Mouse (Mus musculus) Patski (cell line): ENCODE data around the gene Eprs. TPM values are rescaled to one million over a fixed set of nuclear protein-coding genes. Genes with fewer than 3 reads are reported as not detected.

Experiments used
- ATAC-seq: fragments of 100-300 bp; one replicate; pipeline ENCODE4 v1.8.0; 2021
- CTCF ChIA-PET: fragments of 350-600 bp; sonication (Branson Sonifier 250); formaldehyde crosslinking; loops from one replicate; lab custom pipeline; 2022; ENCODE audit warnings: inconsistent platforms; lab: Charles Lee
- POLR2A ChIA-PET: fragments of 350-600 bp; sonication (Branson Sonifier 250); formaldehyde crosslinking; loops from one replicate; lab custom pipeline; 2022; ENCODE audit warnings: antibody characterized with exemption, inconsistent platforms; lab: Charles Lee
- DNase-seq: peaks from one replicate; pipeline ENCODE4 v3.0.0-alpha.2; 2011; ENCODE audit warnings: low read depth, low spot score
- H3K27me3 ChIP-seq: fragments of 371-371 bp; one replicate; pipeline ENCODE4 v1.5.1; 2021
- CTCF ChIP-seq: fragments of 100-300 bp; IDR thresholded peaks from one replicate; pipeline ENCODE4 v1.5.1; 2021
- in situ Hi-C: fragments of 300-500 bp; cut with MboI; formaldehyde crosslinking; loops from 3 replicates; pipeline ENCODE4 v1.11.1; 2018; ENCODE audit warnings: low pct_unique_long_range_greater_than_20kb, mixed read lengths
- polyA plus RNA-seq: library from polyadenylated mRNA; unstranded; gene quantifications from one replicate; pipeline ENCODE4 v1.2.3, GENCODE M21; 2021

The Eprs gene
- polyA plus RNA-seq, 1 experiment from 2014 or later, result 153 TPM

DNA sequence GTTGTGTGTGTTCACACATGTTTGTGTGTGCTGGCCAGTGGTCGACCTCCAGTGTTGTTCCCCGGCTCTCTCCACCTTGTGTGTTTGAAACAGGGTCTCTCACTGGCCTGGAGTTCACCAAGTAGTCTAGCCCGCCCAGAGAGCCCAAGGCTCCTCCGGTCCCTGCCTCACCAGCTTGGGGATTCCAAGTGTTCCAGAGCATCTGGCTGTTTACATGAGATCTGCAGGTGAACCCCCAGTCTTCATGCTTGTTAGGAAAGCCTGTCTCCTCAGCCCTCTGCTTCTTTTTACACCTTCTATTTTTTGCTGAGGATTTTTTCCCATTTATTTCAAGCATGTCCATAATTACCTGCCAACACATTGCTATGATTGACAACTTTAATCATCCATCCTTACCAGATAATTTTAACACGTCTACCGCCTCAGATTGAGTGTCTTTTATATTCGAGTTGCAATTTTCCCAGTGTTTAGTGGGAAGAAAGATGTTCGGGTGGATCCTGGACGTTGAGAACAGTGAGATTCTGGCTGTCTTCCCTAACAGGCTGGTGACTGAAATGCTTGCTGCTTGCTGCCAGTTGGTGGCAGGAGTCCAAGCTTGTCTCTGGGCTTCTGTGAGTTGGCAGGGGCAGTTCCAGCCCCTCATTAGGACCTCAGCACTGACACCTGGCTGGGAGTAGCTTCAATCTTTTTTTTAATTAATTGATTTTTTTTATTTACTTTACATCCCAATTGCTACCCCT, 76.2 kb downstream of the Eprs start:
- ATAC-seq, result no peak
- no peaks in the 10 kb centered on the region for H3K27me3 ChIP-seq
- ChIA-PET POLR2A (interaction anchor here (0.6 kb wide), 1 partner anchor 213 kb away, joined by 3 read pairs; no protein-coding TSS in a partner anchor), CTCF (no interaction called here)
- in situ Hi-C loops, result no loop called here
- no peak for DNase-seq
- TF ChIP-seq CTCF, result peak; percentile 18

GRCm38 (mm10) chr1:185441703-185442472, 79.0 kb downstream of the Eprs start:
- ATAC-seq (no peak), DNase-seq (no peak)
- TF ChIP-seq CTCF, result no peak
- H3K27me3 ChIP-seq, result no peaks in the 10 kb centered on the region
- POLR2A ChIA-PET, result interaction anchor here (0.6 kb wide), 1 partner anchor 8 kb away, joined by 3 read pairs; no protein-coding TSS in a partner anchor
- CTCF ChIA-PET, result no interaction called here
- in situ Hi-C loops, result no loop called here

GRCm38 (mm10) chr1:185448936-185449335, 86.1 kb downstream of the Eprs start:
- no peak for TF ChIP-seq CTCF
- H3K27me3 ChIP-seq, result peaks cover 6% of the 10 kb centered on the region
- POLR2A ChIA-PET, result no interaction called here
- in situ Hi-C loops, result no loop called here
- ATAC-seq (no peak), DNase-seq (no peak)
- CTCF ChIA-PET, result no interaction called here

DNA sequence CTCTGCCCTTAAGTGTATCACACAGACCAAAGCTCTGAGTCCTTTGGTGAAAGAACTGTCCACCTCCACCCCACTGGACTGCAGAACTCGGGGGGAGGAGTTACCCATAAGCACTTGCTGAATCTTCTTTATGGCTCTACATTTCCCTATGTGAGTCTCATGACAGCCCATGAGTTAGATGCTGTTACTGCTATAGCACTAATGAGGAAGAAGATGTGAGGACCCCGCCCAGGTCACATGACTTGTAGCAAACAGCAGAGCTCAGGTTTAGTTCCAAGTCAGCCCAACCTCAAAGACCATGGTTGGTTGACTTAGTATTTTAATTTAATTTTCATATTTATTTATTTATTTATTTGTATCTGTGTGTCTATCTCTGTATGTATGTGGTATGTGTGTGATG, 86.9 kb downstream of the Eprs start:
- in situ Hi-C loops, result no loop called here
- no peak for TF ChIP-seq CTCF
- H3K27me3 ChIP-seq, result peaks cover 13% of the 10 kb centered on the region
- POLR2A ChIA-PET, result no interaction called here
- ATAC-seq (no peak), DNase-seq (no peak)
- CTCF ChIA-PET, result no interaction called here

- peaks cover 26% of the 10 kb centered on the region for H3K27me3 ChIP-seq
- POLR2A ChIA-PET, result interaction anchor here (0.7 kb wide), 1 partner anchor 120 kb away, joined by 3 read pairs; no protein-coding TSS in a partner anchor
- CTCF ChIA-PET, result no interaction called here
- DNase-seq (no peak), ATAC-seq (no peak)
- in situ Hi-C loops, result no loop called here
- no peak for TF ChIP-seq CTCF
Observed at GRCm38 (mm10) chr1:185451077-185451476, 88.2 kb downstream of the Eprs start.

GRCm38 (mm10) chr1:185451495-185451894, 88.7 kb downstream of the Eprs start:
- ATAC-seq, result no peak
- no peak for TF ChIP-seq CTCF
- no peak for DNase-seq
- peaks cover 31% of the 10 kb centered on the region for H3K27me3 ChIP-seq
- in situ Hi-C loops, result no loop called here
- POLR2A ChIA-PET, result interaction anchor here (0.7 kb wide), 1 partner anchor 119 kb away, joined by 3 read pairs; no protein-coding TSS in a partner anchor
- CTCF ChIA-PET, result no interaction called here

GRCm38 (mm10) chr1:185452461-185452860, 89.6 kb downstream of the Eprs start:
- peaks cover 32% of the 10 kb centered on the region for H3K27me3 ChIP-seq
- no peak for ATAC-seq
- in situ Hi-C loops, result no loop called here
- ChIA-PET POLR2A (no interaction called here), CTCF (no interaction called here)
- no peak for DNase-seq
- no peak for TF ChIP-seq CTCF

DNA sequence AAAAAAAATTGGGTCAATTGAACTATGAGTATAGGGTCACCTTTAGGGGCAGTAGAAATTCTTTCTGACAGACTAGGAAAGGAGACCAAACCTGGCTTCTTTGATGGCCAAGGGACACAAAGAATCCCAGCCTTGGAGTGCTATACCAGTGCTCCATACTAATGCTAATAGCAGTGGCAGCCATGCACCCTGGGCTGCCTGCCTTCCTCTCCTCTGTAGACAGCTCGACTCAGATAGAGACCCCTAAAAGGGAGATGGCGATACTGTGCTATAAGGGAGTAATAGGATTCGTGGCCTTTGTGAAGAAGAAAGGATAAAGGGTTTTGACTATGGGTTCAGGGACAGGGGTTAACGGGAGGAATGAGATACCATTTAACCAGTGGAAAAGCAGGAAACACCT, 91.3 kb downstream of the Eprs start:
- POLR2A ChIA-PET, result no interaction called here
- no peak for TF ChIP-seq CTCF
- ATAC-seq, result no peak

DNA sequence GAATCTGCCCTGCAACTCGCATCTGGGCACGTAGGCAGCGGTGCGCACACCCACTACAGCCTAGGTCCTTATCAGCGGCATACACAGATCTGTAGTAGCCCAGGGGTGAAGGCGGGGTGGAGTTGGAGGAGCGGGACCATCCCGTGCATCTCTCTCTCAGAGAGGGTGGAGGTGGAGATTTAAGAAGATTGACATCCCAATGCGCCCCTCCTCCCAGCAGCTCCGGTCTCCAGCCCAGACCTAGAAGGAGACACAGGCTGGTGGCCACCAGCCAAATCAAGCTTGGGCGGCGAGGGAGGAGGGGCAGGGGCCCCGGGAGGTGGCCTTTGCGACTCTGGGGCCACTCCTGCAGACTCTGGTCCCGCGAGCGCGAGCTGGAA, 91.7 kb downstream of the Eprs start, which contains the start of gene Slc30a10:
Gene Slc30a10, plus strand, starts transcription at position 274 of the 380 bp plus-strand sequence.
- no peak for ATAC-seq
- in situ Hi-C loops, result no loop called here
- no peak for DNase-seq
- TF ChIP-seq CTCF, result no peak
- ChIA-PET CTCF (interaction anchor here (1.0 kb wide), 1 partner anchor 13 kb away, joined by 3 read pairs; no protein-coding TSS in a partner anchor), POLR2A (no interaction called here)
- peaks cover 35% of the 10 kb centered on the region for H3K27me3 ChIP-seq

More for the DNA sequence above, 91.3 kb downstream of the Eprs start:
- CTCF ChIA-PET, result interaction anchor here (1.0 kb wide), 1 partner anchor 13 kb away, joined by 3 read pairs; no protein-coding TSS in a partner anchor
- in situ Hi-C loops, result no loop called here
- DNase-seq, result no peak
- H3K27me3 ChIP-seq, result peaks cover 35% of the 10 kb centered on the region

- peaks cover 35% of the 10 kb centered on the region for H3K27me3 ChIP-seq
- in situ Hi-C loops, result no loop called here
- DNase-seq (no peak), ATAC-seq (peak; percentile 35)
- TF ChIP-seq CTCF, result no peak
- POLR2A ChIA-PET, result no interaction called here
- CTCF ChIA-PET, result interaction anchor here (1.0 kb wide), 1 partner anchor 12 kb away, joined by 3 read pairs; no protein-coding TSS in a partner anchor
Observed at GRCm38 (mm10) chr1:185454955-185455701, 92.3 kb downstream of the Eprs start.
